Mouse (Mus musculus) T-helper 1 cell (primary cell): Measurements from ENCODE around the gene Glrp1.

ENCODE experiments used
- in situ Hi-C: fragments of 300-600 bp; cut with MboI, MseI; formaldehyde crosslinking; loops from one replicate; pipeline ENCODE4 v1.15.1; 2025; ENCODE audit warnings: high pct_unique_total_duplicates

The Glrp1 gene

DNA sequence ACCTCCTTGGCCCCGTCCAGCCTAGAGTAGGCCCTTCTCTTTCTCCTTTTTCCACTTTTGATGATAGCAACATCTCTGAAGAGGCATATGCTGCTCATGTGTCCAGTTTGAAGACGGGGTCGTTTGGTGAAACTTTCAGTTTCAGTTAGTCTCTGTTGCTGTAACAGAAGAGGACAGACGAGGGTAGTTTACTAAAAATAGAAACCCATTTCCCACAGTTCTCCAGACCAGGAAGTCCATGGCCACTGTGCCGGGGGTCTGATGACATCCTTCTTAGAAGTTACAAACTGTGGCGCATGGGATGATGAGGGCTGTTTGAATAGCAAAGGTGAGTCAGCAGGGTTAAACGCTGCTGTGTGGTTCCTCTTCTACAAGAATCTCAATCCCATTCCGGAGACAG lies at the start of gene Glrp1:
Gene Glrp1, minus strand, starts transcription at position 278 of the 400 bp plus-strand sequence.
- in situ Hi-C loops = no loop called here

- in situ Hi-C loops = no loop called here
Observed at GRCm38 (mm10) chr1:88559258-88559657, 49.4 kb upstream of the Glrp1 start.

DNA sequence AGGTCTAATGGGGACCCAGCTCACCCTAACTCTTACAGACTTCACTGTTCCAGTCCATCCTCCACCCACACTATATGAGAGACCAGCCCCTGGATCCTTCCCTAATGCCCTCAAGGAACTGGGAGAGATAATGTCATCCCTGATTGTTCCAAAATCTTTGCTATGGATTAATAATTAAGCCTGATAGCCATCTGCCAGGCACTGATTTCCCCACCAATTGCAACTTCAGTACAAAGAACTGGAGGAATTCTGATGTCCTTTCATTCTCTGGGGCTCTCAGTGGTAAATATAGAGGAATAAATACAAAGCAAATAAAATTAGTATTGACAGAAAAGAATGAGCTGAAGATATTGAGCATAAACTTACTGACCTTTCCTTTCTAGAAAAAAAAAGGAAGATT lies 48.9 kb upstream of the Glrp1 start:
- in situ Hi-C loops = no loop called here

- in situ Hi-C loops = no loop called here
Observed at GRCm38 (mm10) chr1:88556401-88556800, 46.5 kb upstream of the Glrp1 start.

DNA sequence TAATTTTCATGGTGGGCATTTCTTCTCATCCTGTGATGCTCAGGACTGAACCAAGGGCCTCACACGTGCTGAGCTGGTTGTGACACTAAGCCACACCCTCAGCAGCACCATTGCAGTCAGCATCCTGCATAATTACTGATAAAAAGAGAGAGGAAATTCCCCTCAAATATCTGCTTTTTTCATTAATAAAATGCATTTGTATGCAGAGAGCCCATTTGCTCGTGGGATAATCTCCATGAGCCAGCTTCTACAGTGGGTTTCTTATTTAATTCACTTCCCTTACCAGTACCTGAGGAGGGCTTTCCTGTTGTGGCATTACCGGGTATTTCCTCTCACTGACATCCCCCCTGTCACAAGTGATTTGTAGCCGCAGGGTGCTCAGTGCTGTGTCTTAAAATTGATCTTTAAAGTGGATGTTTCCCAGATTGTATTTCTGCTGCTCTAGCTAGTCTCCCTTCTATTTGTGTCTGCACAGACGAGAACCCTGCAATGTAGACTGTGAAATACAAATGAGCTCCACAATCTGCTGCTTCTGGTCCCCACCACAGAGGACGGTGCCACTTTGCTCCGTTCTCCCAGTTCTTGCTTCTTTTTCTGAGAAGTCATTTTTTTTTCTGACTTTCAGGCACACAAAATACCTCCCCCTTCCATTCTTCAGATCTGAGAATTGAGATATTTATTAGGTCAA lies 43.8 kb upstream of the Glrp1 start:
- in situ Hi-C loops = no loop called here

- in situ Hi-C loops = no loop called here
Observed at GRCm38 (mm10) chr1:88549263-88549662, 39.4 kb upstream of the Glrp1 start.

DNA sequence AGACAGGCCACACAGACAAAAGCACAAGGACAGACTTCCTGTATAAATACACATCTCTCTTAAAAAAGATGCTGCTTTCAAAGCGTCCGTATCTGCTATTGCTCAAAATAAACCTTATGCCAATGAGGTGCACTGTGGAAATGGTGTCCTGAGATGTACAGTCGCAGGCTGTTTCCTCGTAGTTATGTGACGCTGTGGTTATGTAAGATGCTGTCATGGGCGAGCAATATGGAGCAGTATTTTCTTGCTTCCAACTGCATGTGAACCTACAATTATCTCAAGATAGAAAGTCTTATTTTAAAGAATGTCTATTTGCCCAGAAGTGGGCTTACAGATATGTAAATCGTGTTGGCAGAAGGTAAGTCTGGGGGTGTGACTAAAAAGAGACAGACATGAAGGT lies 37.3 kb upstream of the Glrp1 start:
- in situ Hi-C loops = no loop called here

DNA sequence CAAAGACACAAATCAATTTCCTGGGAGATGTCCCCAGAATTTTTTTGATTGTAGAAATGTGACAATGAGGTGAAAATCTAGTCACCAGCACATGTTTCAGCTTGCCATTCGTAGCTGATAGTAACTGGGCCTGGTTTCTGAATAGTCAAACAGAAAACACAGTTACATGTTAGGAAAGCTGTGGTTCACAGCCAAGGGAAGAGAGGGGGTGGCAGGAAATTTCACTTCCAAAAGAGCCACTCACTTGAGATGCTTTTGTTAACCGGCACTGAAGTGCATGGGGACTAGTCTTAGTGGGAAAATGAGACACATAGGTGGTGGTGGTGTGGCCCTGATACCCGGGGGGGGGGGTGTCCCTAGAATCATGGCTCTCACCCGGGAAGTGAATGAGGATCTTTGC lies 33.7 kb upstream of the Glrp1 start:
- in situ Hi-C loops = no loop called here

GRCm38 (mm10) chr1:88539823-88540222 lies 30.0 kb upstream of the Glrp1 start:
- in situ Hi-C loops = no loop called here

DNA sequence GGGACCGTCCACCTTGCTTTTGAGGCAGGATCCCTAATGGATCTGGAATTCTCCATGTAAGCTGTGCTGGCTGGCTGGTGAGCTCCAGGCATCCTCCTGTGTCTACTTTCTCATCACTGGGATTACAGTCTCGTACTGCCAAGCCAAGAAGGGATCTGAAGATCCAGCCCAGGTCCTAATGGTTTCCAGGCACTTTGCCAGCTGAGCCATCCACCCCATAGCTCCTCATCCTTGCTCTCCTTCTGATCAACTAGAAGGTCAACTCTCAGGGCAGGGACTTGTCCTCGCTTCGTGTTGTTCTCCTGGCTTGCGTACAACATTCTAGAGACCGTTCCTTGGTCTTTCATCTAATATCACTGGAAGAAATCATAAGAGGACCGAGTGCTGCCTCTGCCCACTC lies 29.4 kb upstream of the Glrp1 start:
- in situ Hi-C loops = no loop called here

DNA sequence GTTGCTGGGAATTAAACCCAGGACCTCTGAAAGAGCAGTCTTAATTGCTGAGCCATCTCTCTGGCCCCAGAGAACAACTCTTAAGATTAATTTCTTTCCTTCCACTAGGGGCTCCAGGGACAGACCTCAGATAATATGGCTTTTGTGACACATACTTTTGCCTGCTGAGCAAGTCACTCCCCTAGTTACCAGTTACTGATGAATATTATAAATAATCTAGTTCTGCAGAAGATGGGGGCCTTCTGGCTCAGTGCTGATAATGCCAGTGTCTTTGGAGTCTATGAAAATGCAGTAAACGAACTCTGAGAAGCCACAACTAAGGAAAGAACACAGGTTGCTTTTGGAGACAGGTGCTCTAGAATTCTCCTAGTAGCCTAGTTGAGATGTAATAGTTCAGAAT lies 26.4 kb upstream of the Glrp1 start:
- in situ Hi-C loops = no loop called here

GRCm38 (mm10) chr1:88534091-88534490 lies 24.2 kb upstream of the Glrp1 start:
- in situ Hi-C loops = no loop called here

- in situ Hi-C loops = no loop called here
Observed at GRCm38 (mm10) chr1:88526161-88526560, 16.3 kb upstream of the Glrp1 start.

DNA sequence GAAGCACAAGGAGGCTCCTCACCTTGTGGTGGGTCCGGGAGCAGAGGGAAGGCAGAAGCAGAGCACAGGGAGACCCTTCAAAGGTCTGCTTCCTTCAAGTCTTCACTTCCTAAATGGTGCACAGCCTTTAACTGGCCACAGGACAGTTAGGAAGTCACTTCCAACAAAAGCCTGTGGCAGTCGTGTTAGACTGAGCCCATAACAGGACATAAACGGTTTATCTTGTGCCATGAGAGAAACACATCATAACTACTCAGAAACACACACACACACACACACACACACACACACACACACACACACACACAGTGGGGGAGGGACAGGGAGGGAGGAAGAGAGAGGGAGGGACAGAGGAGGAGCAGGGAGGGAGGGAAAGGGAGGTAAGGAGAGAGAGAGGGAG lies 15.8 kb upstream of the Glrp1 start:
- in situ Hi-C loops = no loop called here

DNA sequence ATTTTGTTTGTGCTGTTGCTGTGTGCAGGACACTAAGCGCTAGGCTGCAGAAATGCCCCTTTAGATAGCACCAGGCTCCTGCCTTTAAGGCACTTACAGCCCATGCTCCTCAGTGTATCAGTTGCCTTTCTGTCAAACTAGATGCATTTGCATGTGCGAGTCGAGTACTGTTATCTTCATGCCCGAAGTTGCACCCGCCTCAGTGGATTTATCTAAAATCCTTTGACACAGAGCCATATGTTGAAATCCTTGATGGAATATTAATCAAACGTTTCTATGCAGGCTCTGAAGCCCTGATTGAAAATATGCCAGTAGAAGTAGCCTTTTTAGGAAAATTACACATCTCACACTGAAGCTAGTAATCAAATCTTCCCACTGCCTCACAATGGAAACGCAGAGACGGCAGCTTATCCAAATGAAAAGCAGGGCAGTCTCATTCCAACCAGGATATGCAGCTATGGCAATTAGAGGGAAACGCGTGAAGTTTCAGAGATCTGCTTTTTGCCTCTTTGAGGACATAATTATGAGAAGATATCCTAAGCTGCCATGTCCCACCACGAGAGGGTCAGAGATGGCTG lies 11.4 kb upstream of the Glrp1 start:
- in situ Hi-C loops = no loop called here

DNA sequence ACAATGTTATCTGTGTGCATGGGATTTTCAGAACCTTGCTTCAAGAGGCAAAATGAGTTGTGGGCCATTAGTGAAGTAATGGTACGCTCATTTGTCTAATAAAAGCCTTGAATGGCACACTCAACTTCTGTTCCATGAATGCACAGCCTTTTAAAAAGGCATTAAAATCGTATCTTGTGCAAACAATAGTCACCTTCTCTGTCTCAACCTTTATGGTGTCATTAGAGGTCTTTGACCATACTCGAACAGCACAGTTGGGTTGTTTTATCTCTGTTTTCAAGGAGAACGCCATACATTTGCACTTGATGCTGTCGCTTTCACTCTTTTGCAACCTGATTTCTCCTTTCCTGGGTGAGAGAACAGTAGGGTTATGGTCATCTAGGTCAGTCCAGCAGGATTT lies 3.7 kb upstream of the Glrp1 start:
- in situ Hi-C loops = no loop called here

DNA sequence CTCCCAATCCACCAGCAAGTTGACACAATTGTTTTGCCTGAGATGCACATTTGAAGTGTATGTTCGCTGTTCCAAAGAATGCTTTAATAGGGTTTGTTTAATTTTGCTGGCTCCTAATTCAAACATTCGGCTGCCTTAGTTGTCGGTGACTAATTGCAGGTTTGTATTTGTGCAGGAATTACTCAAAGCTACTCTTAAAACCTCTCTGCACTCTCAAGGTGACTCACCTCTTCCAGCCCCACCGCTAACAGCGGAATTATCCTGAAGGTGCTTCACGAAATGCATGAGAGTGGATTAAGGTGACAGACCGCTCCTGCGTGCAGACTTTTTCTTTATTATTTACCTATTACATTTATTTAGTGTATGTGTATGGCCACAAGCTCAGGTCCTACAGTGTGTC lies 2.0 kb downstream of the Glrp1 start:
- in situ Hi-C loops = no loop called here

GRCm38 (mm10) chr1:88507214-88507613 lies 2.7 kb downstream of the Glrp1 start:
- in situ Hi-C loops = no loop called here

GRCm38 (mm10) chr1:88506412-88506811 lies 3.5 kb downstream of the Glrp1 start:
- in situ Hi-C loops = no loop called here

- in situ Hi-C loops = no loop called here
Observed at GRCm38 (mm10) chr1:88505697-88506096, 4.2 kb downstream of the Glrp1 start.

DNA sequence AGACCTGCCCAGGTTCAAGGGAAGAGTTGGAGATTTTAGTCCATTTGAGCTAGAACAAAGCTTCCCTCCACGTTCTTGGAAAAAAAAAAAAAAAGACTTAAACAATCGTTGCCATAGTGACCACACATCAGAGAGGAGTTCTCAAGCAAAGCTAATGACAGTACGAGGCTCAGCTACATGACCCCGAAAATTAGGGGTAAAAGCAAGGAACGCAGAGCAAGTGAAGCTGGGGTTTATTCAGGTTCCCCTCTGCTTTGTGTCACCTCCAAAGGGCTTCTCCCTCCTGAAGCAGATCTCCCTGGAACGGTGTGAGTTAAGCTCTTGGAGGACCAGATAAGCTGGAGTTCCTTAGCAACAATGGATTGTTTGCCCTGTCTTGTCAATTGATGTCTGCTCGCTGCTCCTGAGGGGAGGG lies 5.3 kb downstream of the Glrp1 start:
- in situ Hi-C loops = no loop called here

GRCm38 (mm10) chr1:88502822-88503221 lies 7.0 kb downstream of the Glrp1 start:
- in situ Hi-C loops = no loop called here

GRCm38 (mm10) chr1:88499230-88499737 lies 10.6 kb downstream of the Glrp1 start:
- in situ Hi-C loops = no loop called here

- in situ Hi-C loops = no loop called here
Observed at GRCm38 (mm10) chr1:88497407-88497806, 12.5 kb downstream of the Glrp1 start.
